Mouse (Mus musculus) lung, postnatal 36 days (tissue): ENCODE measurements around the gene Cd3g.

ENCODE experiments used
- DNase-seq: peaks from one replicate; pipeline ENCODE4 v3.0.0; 2022; ENCODE audit warnings: mixed read lengths

Gene Cd3g

GRCm38 (mm10) chr9:44980242-44980641 lies at the start of gene Cd3g:
TSS of gene Cd3g (minus strand) at chr9:44980431.
- peak; percentile 11 for DNase-seq

- DNase-seq: no peak
Observed at GRCm38 (mm10) chr9:45027376-45027775, 47.1 kb upstream of the Cd3g start.

- no peak for DNase-seq
Observed at GRCm38 (mm10) chr9:45024187-45024586, 44.0 kb upstream of the Cd3g start.

GRCm38 (mm10) chr9:45023638-45024037 lies 43.4 kb upstream of the Cd3g start:
- DNase-seq: no peak

- DNase-seq: peak; percentile 80
Observed at GRCm38 (mm10) chr9:45022800-45023199, 42.6 kb upstream of the Cd3g start.

- no peak for DNase-seq
Observed at GRCm38 (mm10) chr9:45018031-45018430, 37.8 kb upstream of the Cd3g start.

- no peak for DNase-seq
Observed at GRCm38 (mm10) chr9:45015841-45016240, 35.6 kb upstream of the Cd3g start.

GRCm38 (mm10) chr9:45014879-45015278 lies 34.6 kb upstream of the Cd3g start:
- DNase-seq: no peak

GRCm38 (mm10) chr9:45011291-45011690 lies 31.1 kb upstream of the Cd3g start:
- DNase-seq: no peak

- no peak for DNase-seq
Observed at GRCm38 (mm10) chr9:45010461-45010860, 30.2 kb upstream of the Cd3g start.

GRCm38 (mm10) chr9:45009180-45010078 lies 29.2 kb upstream of the Cd3g start, which contains the start of gene Cd3e:
TSS of gene Cd3e (minus strand) at chr9:45009627.
- DNase-seq: no peak

GRCm38 (mm10) chr9:45008342-45008741 lies 28.1 kb upstream of the Cd3g start:
- DNase-seq: no peak

- DNase-seq: no peak
Observed at GRCm38 (mm10) chr9:45007404-45007803, 27.2 kb upstream of the Cd3g start.

- DNase-seq: no peak
Observed at GRCm38 (mm10) chr9:45000249-45000648, 20.0 kb upstream of the Cd3g start.

- DNase-seq: no peak
Observed at GRCm38 (mm10) chr9:44999776-45000175, 19.5 kb upstream of the Cd3g start.

- no peak for DNase-seq
Observed at GRCm38 (mm10) chr9:44999171-44999570, 18.9 kb upstream of the Cd3g start.

- DNase-seq: no peak
Observed at GRCm38 (mm10) chr9:44998138-44998537, 17.9 kb upstream of the Cd3g start.

- DNase-seq: no peak
Observed at GRCm38 (mm10) chr9:44996590-44996989, 16.4 kb upstream of the Cd3g start.

GRCm38 (mm10) chr9:44994962-44995361 lies 14.7 kb upstream of the Cd3g start:
- DNase-seq: no peak

GRCm38 (mm10) chr9:44993268-44993667 lies 13.0 kb upstream of the Cd3g start:
- no peak for DNase-seq

GRCm38 (mm10) chr9:44992271-44992670 lies 12.0 kb upstream of the Cd3g start:
- no peak for DNase-seq

GRCm38 (mm10) chr9:44991821-44992220 lies 11.6 kb upstream of the Cd3g start:
- DNase-seq: no peak

GRCm38 (mm10) chr9:44986976-44987375 lies 6.7 kb upstream of the Cd3g start:
- no peak for DNase-seq

- peak; percentile 72 for DNase-seq
Observed at GRCm38 (mm10) chr9:44986242-44986781, 6.1 kb upstream of the Cd3g start.
